Mouse (Mus musculus) c-Kit-positive CD71-negative TER-119-negative erythroid progenitor cells, embryonic 14.5 days (primary cell): ENCODE data around the gene Moxd2.

ENCODE experiments used
- DNase-seq: peaks from one replicate; pipeline ENCODE4 v3.0.0-alpha.2; 2013; ENCODE audit warnings: low read depth

Gene Moxd2

DNA sequence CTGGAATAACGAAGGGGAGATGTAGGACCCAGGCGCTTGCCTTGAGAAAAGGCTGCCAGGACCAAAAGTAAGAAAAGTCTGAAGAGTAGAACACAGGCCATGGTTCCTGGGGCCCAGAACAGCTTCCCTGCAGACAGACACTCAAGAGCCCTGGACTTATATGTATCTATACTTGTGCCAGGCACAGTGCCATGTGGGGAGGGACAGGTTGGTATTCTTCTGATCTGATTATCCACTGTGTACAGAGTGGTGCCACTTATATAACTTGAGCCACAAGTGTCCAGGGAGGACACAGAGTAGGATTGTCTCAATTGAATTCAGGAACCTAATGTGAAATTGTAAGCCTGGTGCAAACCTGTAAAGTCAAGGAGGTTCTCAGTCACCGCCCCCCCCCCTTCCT is at the start of gene Moxd2:
Moxd2 (minus strand) TSS at position 101 of the 400 bp plus-strand sequence.
- DNase-seq = no peak

DNA sequence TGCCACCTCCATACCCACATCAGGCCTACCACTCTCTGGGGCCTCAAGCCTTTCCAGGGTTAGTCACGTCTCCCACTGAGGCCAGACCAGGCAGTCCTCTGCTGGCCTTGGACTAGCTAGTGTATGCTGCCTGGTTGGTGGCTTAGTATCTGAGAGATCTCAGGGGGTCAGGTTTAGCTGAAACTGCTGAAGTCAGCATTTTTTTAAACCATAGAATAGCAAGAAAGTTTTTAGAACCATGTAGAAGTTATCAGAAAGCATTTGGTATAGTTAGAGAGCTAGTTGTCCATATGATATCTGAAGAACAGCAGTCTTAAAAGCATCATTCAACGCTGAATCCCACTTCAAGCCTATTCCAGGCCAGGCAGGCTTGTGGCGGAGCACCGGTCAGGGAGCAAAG is 32.7 kb upstream of the Moxd2 start:
- DNase-seq = no peak

DNA sequence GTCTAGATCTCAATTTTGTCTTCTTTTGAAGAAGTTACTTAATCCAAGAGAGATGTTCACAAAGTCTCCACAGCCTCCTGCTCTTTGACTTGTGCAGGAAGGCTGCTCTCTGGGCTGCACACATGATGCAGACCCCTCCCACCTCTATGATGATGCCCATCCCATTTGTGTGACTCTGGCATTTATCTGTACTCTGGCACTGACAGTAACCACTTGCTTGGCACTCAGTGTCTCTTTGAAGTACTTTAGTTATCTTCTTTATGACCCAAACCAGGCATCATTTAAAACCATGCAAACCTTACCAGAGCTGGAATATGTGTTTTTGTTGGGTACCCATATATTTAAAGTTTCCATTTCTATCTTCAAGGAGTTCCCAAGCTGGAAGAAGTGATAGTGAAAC is 13.0 kb upstream of the Moxd2 start, which contains the start of gene Prss58:
Prss58 (minus strand) TSS at position 101 of the 400 bp plus-strand sequence.
- DNase-seq = no peak

DNA sequence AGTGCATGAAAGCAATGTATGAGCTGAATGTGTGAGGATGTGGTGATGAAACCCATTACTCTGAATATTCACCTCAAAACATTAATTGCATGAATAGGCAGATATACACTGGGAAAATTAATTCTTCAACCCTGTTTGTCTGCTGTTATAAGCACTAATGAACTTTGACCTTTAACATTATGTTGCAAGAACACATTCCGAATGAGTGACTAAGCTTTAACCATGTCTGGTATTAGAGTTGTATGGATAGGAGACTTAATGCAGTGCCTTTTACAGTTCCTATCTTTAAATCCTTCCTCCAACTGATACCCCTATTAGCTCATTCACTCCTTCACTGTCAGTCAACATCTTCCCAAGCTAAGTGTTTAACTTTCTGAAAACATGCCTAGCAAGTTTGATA is 7.4 kb upstream of the Moxd2 start:
- DNase-seq = no peak

DNA sequence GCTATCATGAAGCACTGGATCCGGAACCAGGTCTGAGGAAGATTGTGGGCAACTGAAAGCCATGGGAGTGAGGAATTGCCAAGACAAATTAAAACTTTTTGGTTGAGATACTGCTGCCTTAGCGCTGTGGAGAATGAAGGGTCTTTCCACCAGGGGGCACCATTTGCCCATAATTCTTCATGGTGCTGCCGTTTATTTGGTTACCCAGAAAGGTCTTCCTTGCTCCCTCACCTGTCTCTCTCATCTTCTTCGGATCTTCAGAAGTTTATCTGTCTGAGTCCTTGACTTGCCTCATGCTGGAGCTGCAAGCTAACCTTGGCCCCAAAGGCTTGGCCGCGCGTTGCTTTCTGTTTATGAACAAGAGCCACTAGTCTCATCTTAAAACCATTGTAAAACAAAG is 6.3 kb upstream of the Moxd2 start:
- DNase-seq = peak; percentile 76

DNA sequence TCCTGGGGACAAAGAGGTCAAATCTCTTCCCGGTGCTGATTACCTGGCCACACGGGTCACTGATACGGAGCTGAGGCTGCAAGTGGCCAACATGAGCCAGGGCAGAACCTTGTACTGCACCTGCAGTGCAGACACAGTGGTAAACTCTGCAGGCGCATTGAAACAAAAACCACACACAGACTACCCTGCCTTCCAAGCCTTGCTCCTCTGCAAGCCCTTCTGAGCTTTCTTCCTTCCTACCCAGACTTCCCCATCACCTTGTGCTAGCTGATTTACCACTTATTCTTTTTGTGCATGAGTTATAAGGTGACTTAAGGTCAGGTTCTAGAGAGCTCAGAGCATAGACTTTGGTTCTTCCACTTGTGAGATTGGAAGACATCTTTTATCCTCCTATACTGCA is 4.5 kb upstream of the Moxd2 start:
- DNase-seq = no peak

DNA sequence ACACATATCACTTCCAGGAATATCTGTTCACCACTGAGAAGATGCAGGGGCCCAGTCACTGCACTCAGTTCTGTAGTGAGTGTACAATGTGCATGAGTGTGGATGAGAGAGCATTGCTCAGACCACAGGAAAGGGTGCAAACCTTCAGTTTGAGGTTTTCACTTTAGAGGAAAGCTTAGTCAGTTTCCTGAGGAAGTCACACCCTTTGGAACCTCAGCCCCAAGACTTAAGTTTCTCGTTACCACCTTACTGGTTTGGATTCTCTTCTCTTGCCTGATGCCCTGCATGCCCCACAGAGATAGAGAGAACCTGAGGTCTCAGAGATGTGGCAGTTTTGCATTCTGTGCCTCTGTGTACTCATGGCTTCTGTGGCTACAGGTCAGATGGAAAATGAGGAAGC is 3.7 kb upstream of the Moxd2 start:
- DNase-seq = peak; percentile 59

DNA sequence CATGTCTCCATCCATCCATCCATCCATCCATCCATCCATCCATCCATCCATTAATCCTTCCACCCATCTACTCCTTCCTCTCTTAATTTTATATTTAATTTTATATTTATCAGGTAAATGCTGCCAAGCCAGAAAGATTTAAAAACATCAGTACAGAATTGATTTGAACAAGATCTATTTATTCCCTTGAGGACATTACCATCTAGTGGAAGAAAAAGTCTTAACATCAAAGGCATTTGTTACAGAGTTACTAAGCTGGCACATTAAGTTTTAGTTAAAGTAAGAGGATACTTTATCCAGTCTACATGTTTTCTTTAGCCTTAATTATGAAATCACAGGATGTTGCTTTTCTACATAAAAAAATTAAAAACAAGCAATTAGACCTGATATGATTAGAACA is 42.0 kb downstream of the Moxd2 start:
- DNase-seq = no peak
